Mouse (Mus musculus) ES-Bruce4 (cell line): Measurements from ENCODE around the gene Tnfrsf4. TPM values are rescaled to one million over a fixed set of nuclear protein-coding genes. Genes with fewer than 3 reads are reported as not detected.

ENCODE experiments used
- H3K27ac ChIP-seq: 2 replicates; pipeline ENCODE4 v1.5.1; 2012; ENCODE audit warnings: low read length, inconsistent platforms; ENCODE audit not compliant: insufficient read depth
- H3K27me3 ChIP-seq: 2 replicates; pipeline ENCODE4 v1.6.1; 2012; ENCODE audit warnings: mild to moderate bottlenecking, low read length, inconsistent platforms; ENCODE audit not compliant: control insufficient read depth, poor library complexity, insufficient read depth, severe bottlenecking
- H3K36me3 ChIP-seq: 2 replicates; pipeline ENCODE4 v1.6.1; 2012; ENCODE audit warnings: inconsistent platforms, mild to moderate bottlenecking, low read length, moderate library complexity; ENCODE audit not compliant: control insufficient read depth, poor library complexity, insufficient read depth, severe bottlenecking
- H3K4me1 ChIP-seq: one replicate; pipeline ENCODE4 v1.8.1; 2011; ENCODE audit warnings: low read length; ENCODE audit not compliant: control insufficient read depth, insufficient read depth
- H3K4me3 ChIP-seq: 2 replicates; pipeline ENCODE4 v1.5.1; 2011; ENCODE audit warnings: low read depth, mild to moderate bottlenecking, low read length
- H3K9ac ChIP-seq: 2 replicates; pipeline ENCODE4 v1.6.1; 2012; ENCODE audit warnings: low read depth, mild to moderate bottlenecking, inconsistent platforms; ENCODE audit not compliant: poor library complexity, severe bottlenecking
- H3K9me3 ChIP-seq: replicated peaks from 2 replicates; pipeline ENCODE4 v1.6.1; 2012; ENCODE audit warnings: mild to moderate bottlenecking, low read length, inconsistent platforms; ENCODE audit not compliant: control insufficient read depth, poor library complexity, insufficient read depth, severe bottlenecking
- CTCF ChIP-seq: IDR thresholded peaks from one replicate; pipeline ENCODE4 v1.8.1; 2011; ENCODE audit warnings: low read depth, low read length
- EP300 ChIP-seq: IDR thresholded peaks from 2 replicates; pipeline ENCODE4 v1.6.1; 2011; ENCODE audit warnings: low read depth, low read length; ENCODE audit not compliant: insufficient read depth
- POLR2A ChIP-seq: IDR thresholded peaks from one replicate; pipeline ENCODE4 v1.8.1; 2011; ENCODE audit warnings: low read length; ENCODE audit not compliant: insufficient read depth
- polyA plus RNA-seq: library from polyadenylated mRNA; stranded (reverse); fragments of >200 nt; gene quantifications from 2 replicates; pipeline ENCODE4 v1.2.4, GENCODE M21; 2011; ENCODE audit warnings: low read depth; ENCODE audit not compliant: missing spikeins, insufficient read depth, insufficient read length

Gene Tnfrsf4
- polyA plus RNA-seq, 1 experiment = 2.9 TPM

DNA sequence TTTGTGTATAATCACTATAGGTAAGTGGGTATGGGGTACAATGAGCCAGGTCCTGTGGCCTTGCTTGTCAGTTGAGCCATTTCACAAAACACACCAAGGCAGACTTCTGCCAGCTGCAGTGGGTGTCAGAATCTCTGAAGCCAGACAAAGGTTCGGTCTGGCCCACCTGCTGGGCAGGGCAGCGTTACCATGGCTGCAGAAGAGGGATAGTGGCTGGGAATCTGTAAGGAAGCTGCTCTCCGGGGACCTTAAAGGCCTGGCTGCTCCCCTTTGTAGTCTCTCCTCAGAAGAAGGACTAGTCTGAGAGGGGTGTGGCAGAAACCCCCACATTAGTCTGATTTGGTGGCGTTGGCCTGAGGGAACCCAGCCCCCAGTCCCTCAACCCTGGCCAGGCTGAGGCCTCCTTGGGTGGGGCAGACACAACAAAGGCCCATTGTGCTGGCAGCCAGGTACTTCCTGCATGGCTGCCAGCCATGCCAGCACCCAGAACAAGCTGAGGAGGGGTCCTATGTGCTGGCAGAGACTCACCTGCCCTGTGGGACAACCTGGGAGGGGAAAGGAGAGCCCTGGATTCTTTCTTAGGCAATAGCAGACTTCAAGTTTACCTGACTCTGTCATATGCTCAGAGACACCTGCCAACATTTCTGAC is 50.3 kb downstream of the Tnfrsf4 start:
- peaks cover 5% of the 10 kb centered on the region for H3K4me1 ChIP-seq
- H3K9me3 ChIP-seq = no peaks in the 10 kb centered on the region
- no peak overlapping the region for H3K4me3 ChIP-seq
- no peaks in the 10 kb centered on the region for H3K27me3 ChIP-seq
- H3K9ac ChIP-seq = no peak overlapping the region
- no peak for TF ChIP-seq EP300
- no peak for TF ChIP-seq CTCF
- no peak for TF ChIP-seq POLR2A
- no peaks in the 10 kb centered on the region for H3K36me3 ChIP-seq
- H3K27ac ChIP-seq = 0 out of 2 replicates have a peak overlapping the region, but pooled peaks have one; percentile 26

DNA sequence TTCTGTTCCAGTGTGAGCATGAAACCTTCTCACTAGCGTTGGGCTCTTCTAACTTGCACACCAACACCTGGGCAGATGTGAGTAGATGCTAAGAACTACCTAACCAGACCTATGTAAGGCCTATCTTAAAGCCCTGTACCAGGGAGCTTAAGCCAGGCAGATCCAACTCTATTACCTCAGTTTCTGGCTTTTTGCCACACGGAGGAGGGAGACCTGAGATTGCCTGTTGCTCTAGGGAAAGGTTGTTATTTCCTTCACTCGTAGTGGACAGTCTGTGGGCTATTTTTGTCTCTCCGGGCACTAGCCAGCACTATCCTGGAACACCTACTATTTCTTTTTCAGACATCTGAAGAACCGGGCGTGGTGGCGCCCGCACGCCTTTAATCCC is 50.9 kb downstream of the Tnfrsf4 start:
- Histone ChIP-seq H3K36me3 (no peaks in the 10 kb centered on the region), H3K4me1 (peaks cover 7% of the 10 kb centered on the region), H3K4me3 (no peak overlapping the region), H3K27me3 (no peaks in the 10 kb centered on the region), H3K9ac (no peak overlapping the region), H3K27ac (0 out of 2 replicates have a peak overlapping the region, but pooled peaks have one; percentile 26), H3K9me3 (no peaks in the 10 kb centered on the region)
- TF ChIP-seq POLR2A = no peak
- TF ChIP-seq EP300 = no peak
- no peak for TF ChIP-seq CTCF

DNA sequence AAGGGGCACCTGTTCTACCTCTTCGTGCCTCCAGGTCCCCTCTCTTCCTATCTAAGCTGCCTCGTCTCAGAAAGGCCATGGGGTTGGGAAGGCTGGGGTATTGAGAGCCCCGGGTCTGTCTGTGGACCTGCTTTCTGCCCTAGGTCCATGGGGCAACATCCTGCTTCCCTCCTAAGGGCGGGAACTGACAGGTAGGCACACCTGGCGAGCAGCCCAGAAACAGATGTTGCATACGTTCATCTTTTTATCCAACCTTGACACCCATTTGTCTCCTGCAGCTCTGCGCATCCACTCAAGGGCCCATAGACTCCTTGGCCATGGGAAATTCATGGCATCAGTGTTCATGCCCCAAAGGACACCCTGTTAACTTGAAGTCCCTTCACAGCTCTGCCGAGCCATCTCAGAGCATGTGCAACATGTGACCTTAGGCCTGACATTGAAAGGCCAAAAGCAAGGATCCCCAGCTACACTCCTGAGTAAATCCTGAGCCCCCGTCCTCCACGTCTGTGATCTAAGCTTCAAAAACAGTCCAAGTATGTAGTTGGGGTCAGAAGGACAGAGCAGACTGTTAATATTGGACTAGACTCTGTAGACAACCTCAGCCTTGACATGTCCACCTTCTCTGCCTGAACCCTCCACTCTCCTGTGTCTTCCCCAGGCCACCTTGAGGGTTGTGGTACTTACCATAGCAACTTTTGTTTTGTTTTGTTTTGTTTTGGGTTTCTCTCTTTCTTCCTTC is 51.7 kb downstream of the Tnfrsf4 start:
- H3K9ac ChIP-seq = no peak overlapping the region
- no peak overlapping the region for H3K27ac ChIP-seq
- peaks cover 11% of the 10 kb centered on the region for H3K4me1 ChIP-seq
- no peaks in the 10 kb centered on the region for H3K9me3 ChIP-seq
- TF ChIP-seq CTCF (no peak), POLR2A (no peak), EP300 (no peak)
- H3K4me3 ChIP-seq = no peak overlapping the region
- no peaks in the 10 kb centered on the region for H3K36me3 ChIP-seq
- H3K27me3 ChIP-seq = no peaks in the 10 kb centered on the region

Other genes with a start within 250 kb of the Tnfrsf4 start
- 0.67 and 0.99 TPM in 2 replicates for gene Vwa1, start 239.1 kb upstream of the Tnfrsf4 start, polyA plus RNA-seq
- gene Tmem88b, start 228.0 kb upstream of the Tnfrsf4 start, polyA plus RNA-seq = 0.26 and 0.40 TPM in 2 replicates
- not detected in 2 replicates for gene Ankrd65, start 223.4 kb upstream of the Tnfrsf4 start, polyA plus RNA-seq
- gene Mrpl20, start 211.0 kb upstream of the Tnfrsf4 start, polyA plus RNA-seq = 70.0 and 82.8 TPM in 2 replicates
- 86.1 and 87.6 TPM in 2 replicates for gene Ccnl2, start 201.4 kb upstream of the Tnfrsf4 start, polyA plus RNA-seq
- gene Aurkaip1, start 182.6 kb upstream of the Tnfrsf4 start, polyA plus RNA-seq = 70.6 and 76.0 TPM in 2 replicates
- gene Mxra8, start 174.2 kb upstream of the Tnfrsf4 start, polyA plus RNA-seq = 21.1 and 26.1 TPM in 2 replicates
- gene Dvl1, start 166.4 kb upstream of the Tnfrsf4 start, polyA plus RNA-seq = 15.2 and 20.3 TPM in 2 replicates
- gene Tas1r3, start 150.5 kb upstream of the Tnfrsf4 start, polyA plus RNA-seq = 0.28 and 0.44 TPM in 2 replicates
- 6.0 and 7.9 TPM in 2 replicates for gene Cptp, start 144.4 kb upstream of the Tnfrsf4 start, polyA plus RNA-seq
- 43.3 and 45.3 TPM in 2 replicates for gene Ints11, start 144.3 kb upstream of the Tnfrsf4 start, polyA plus RNA-seq
- 15.3 and 19.4 TPM in 2 replicates for gene Pusl1, start 122.1 kb upstream of the Tnfrsf4 start, polyA plus RNA-seq
- 2.6 and 3.8 TPM in 2 replicates for gene Acap3, start 122.0 kb upstream of the Tnfrsf4 start, polyA plus RNA-seq
- 100 and 104 TPM in 2 replicates for gene Ube2j2, start 70.0 kb upstream of the Tnfrsf4 start, polyA plus RNA-seq
- gene C1qtnf12, start 51.5 kb upstream of the Tnfrsf4 start, polyA plus RNA-seq = 18.8 and 19.1 TPM in 2 replicates
- 2.5 and 2.6 TPM in 2 replicates for gene B3galt6, start 21.2 kb upstream of the Tnfrsf4 start, polyA plus RNA-seq
- gene Sdf4, start 21.0 kb upstream of the Tnfrsf4 start, polyA plus RNA-seq = 82.8 and 88.9 TPM in 2 replicates
- gene Tnfrsf18, start 12.3 kb downstream of the Tnfrsf4 start, polyA plus RNA-seq = not detected in 2 replicates
- gene Ttll10, start 45.6 kb downstream of the Tnfrsf4 start, polyA plus RNA-seq = 2.5 and 3.3 TPM in 2 replicates
- 39.7 and 47.7 TPM in 2 replicates for gene 9430015G10Rik, start 96.1 kb downstream of the Tnfrsf4 start, polyA plus RNA-seq
- 0.27 TPM in 1 of 2 replicates, not detected in the other for gene Rnf223, start 116.7 kb downstream of the Tnfrsf4 start, polyA plus RNA-seq
- 156 and 159 TPM in 2 replicates for gene Agrn, start 183.6 kb downstream of the Tnfrsf4 start, polyA plus RNA-seq
- 8.4 and 10.7 TPM in 2 replicates for gene Isg15, start 187.0 kb downstream of the Tnfrsf4 start, polyA plus RNA-seq
- 0.54 and 0.59 TPM in 2 replicates for gene AW011738, start 189.5 kb downstream of the Tnfrsf4 start, polyA plus RNA-seq
- gene Perm1, start 202.0 kb downstream of the Tnfrsf4 start, polyA plus RNA-seq = not detected in 2 replicates
- 19.1 and 21.2 TPM in 2 replicates for gene Plekhn1, start 221.0 kb downstream of the Tnfrsf4 start, polyA plus RNA-seq
- gene Noc2l, start 222.2 kb downstream of the Tnfrsf4 start, polyA plus RNA-seq = 138 and 149 TPM in 2 replicates
- gene Samd11, start 241.8 kb downstream of the Tnfrsf4 start, polyA plus RNA-seq = not detected in 2 replicates